Mouse (Mus musculus) stomach, postnatal 0 days (tissue): ENCODE data around the gene Pik3r2.

Experiments
- CTCF ChIP-seq: IDR thresholded peaks from 2 replicates; pipeline ENCODE4 v1.5.1; 2016; ENCODE audit warnings: antibody characterized with exemption, low read depth, mild to moderate bottlenecking, moderate library complexity
- EP300 ChIP-seq: optimal IDR thresholded peaks from 2 replicates; pipeline ENCODE3; 2016; ENCODE audit warnings: antibody characterized with exemption

DNA sequence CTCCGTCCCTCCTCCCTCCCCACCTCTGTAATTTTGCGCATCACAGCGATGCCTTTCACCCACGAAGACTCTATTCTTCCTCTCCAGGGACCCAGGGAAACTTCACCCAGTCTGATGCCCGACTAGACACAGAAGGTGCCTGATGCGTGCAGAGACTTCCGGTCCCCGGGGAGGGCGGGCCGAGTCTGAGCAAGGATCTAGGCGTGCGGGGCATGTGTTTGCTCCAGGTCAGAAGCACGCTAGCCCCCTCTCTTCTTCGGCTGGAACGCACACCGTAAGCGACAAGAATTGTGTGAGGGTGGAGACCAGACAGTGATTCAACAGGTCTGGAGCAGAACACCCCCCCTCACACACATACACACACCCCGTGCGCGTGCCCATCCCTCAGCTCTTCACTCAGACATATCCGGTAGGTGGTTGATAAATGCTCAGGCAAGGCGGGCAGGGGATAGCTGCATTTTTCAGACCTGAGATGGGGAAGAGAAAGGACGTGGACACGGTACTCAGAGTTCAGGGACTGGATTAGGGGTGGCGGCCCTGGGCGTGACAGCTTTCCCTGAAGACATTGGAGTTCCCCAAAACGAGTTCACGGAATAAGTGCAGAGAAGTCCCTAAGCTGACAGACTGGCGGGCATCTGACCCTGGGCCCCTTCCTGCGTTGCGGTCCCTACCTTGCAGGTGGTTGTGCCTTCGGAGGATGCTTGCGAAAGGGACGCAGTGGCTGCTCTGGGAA, 10.5 kb downstream of the Pik3r2 start:
- TF ChIP-seq CTCF (no peak), EP300 (no peak)
